23 mouse cellular contexts compared by ENCODE assay signal in genomic region chr13:103499376-103499775, GRCm38 (mm10).
A peak's percentile ranks its signal among the peaks of the same experiment; 100 is the strongest.
DNase-seq lines count a peak whose midpoint lies in the region; ATAC-seq and TF ChIP-seq lines count a peak whose summit lies in the region.
"Had no signal": no experiment of that assay in that cellular context is flagged by ENCODE, and none has a peak within 500 bp of the region (broad histone marks: within the 10 kb centered on the region; RNA-seq: fewer than 3 reads in every experiment).

No protein-coding gene starts in this region.

- no peaks in the 10 kb centered on the region for H3K9me3 ChIP-seq in kidney, embryonic 14.5 days (ENCODE audit: control insufficient read depth, low read length)
- no peaks in the 10 kb centered on the region for H3K9me3 ChIP-seq in heart, embryonic 16.5 days (replicated peaks; ENCODE audit: control insufficient read depth, low read length)
- no peaks in the 10 kb centered on the region for H3K9me3 ChIP-seq in midbrain, embryonic 16.5 days (replicated peaks; ENCODE audit: control insufficient read depth, low read length, poor library complexity, severe bottlenecking)
- H3K9me3 ChIP-seq: embryonic facial prominence, embryonic 12.5 days; forebrain, embryonic 13.5 days; hindbrain, embryonic 12.5 days; limb, embryonic 10.5 days; liver, embryonic 13.5 days; lung, embryonic 15.5 days had no signal

- WGBS in cerebellum, adult 2 months = 28% methylated on average over 8 of the region's 8 CpGs
- 66% methylated on average over 8 of the region's 8 CpGs for WGBS in kidney, adult 2 months
- WGBS in kidney, embryonic 14.5 days = 83% methylated on average over 8 of the region's 8 CpGs
- 19% methylated on average over 8 of the region's 8 CpGs for WGBS in heart, embryonic 16.5 days
- 84% methylated on average over 8 of the region's 8 CpGs for WGBS in midbrain, embryonic 16.5 days

- H3K27ac ChIP-seq in cerebellum, adult 2 months (ENCODE audit: insufficient read depth, low read length) = no peak overlapping the region
- no peak overlapping the region for H3K27ac ChIP-seq in kidney, adult 2 months (ENCODE audit: insufficient read depth, low read depth, low read length)
- no peak overlapping the region for H3K27ac ChIP-seq in kidney, embryonic 14.5 days (ENCODE audit: low read depth, low read length)
- H3K27ac ChIP-seq in heart, embryonic 16.5 days (ENCODE audit: low read length) = no peak overlapping the region
- H3K27ac ChIP-seq in midbrain, embryonic 16.5 days (ENCODE audit: low read length) = no peak overlapping the region
- H3K27ac ChIP-seq: embryonic facial prominence, embryonic 12.5 days; forebrain, embryonic 13.5 days; hindbrain, embryonic 12.5 days; limb, embryonic 10.5 days; liver, embryonic 13.5 days; lung, embryonic 15.5 days had no signal

- no peak for ATAC-seq in kidney, embryonic 14.5 days (ENCODE audit: low FRiP score, low TSS enrichment)
- ATAC-seq in heart, embryonic 16.5 days (replicated peaks; ENCODE audit: extremely low read depth, insufficient read depth, low FRiP score) = peak; percentile 86
- no peak for ATAC-seq in midbrain, embryonic 16.5 days
- ATAC-seq: forebrain, embryonic 13.5 days had no signal

- no peaks in the 10 kb centered on the region for H3K4me1 ChIP-seq in cerebellum, adult 2 months (ENCODE audit: control insufficient read depth, insufficient read depth, low read length)
- H3K4me1 ChIP-seq in kidney, adult 2 months (ENCODE audit: control insufficient read depth, insufficient read depth, low read length) = no peaks in the 10 kb centered on the region
- H3K4me1 ChIP-seq in kidney, embryonic 14.5 days (ENCODE audit: control insufficient read depth, insufficient read depth, low read length) = no peaks in the 10 kb centered on the region
- peaks cover 5% of the 10 kb centered on the region for H3K4me1 ChIP-seq in heart, embryonic 16.5 days (ENCODE audit: control insufficient read depth, insufficient read depth, low read length)
- no peaks in the 10 kb centered on the region for H3K4me1 ChIP-seq in midbrain, embryonic 16.5 days (ENCODE audit: control insufficient read depth, insufficient read depth, low read length)
- H3K4me1 ChIP-seq: embryonic facial prominence, embryonic 12.5 days; forebrain, embryonic 13.5 days; hindbrain, embryonic 12.5 days; liver, embryonic 13.5 days; lung, embryonic 15.5 days had no signal

- no peaks in the 10 kb centered on the region for H3K27me3 ChIP-seq in cerebellum, adult 2 months (ENCODE audit: control insufficient read depth, insufficient read depth, low read length)
- H3K27me3 ChIP-seq in kidney, adult 2 months (replicated peaks; ENCODE audit: control insufficient read depth, insufficient read depth, low read length) = 0 out of 2 replicates have a peak, but pooled peaks cover 1% of the 10 kb centered on the region
- no peaks in the 10 kb centered on the region for H3K27me3 ChIP-seq in kidney, embryonic 14.5 days (ENCODE audit: control insufficient read depth, insufficient read depth, low read length)
- H3K27me3 ChIP-seq in heart, embryonic 16.5 days (ENCODE audit: control insufficient read depth, insufficient read depth, low read length) = no peaks in the 10 kb centered on the region
- no peaks in the 10 kb centered on the region for H3K27me3 ChIP-seq in midbrain, embryonic 16.5 days (ENCODE audit: control insufficient read depth, insufficient read depth, low read depth, low read length)
- H3K27me3 ChIP-seq: embryonic facial prominence, embryonic 12.5 days; forebrain, embryonic 13.5 days; hindbrain, embryonic 12.5 days; liver, embryonic 13.5 days; lung, embryonic 15.5 days had no signal

- H3K4me3 ChIP-seq in cerebellum, adult 2 months (replicated peaks; ENCODE audit: insufficient read depth, low read depth, low read length) = no peak overlapping the region
- no peak overlapping the region for H3K4me3 ChIP-seq in kidney, adult 2 months (ENCODE audit: insufficient read depth, low read depth, low read length)
- no peak overlapping the region for H3K4me3 ChIP-seq in kidney, embryonic 14.5 days (ENCODE audit: low read length)
- no peak overlapping the region for H3K4me3 ChIP-seq in heart, embryonic 16.5 days (ENCODE audit: low read length)
- H3K4me3 ChIP-seq in midbrain, embryonic 16.5 days (ENCODE audit: low read depth, low read length) = no peak overlapping the region
- H3K4me3 ChIP-seq: embryonic facial prominence, embryonic 12.5 days; erythroblast, embryonic 14.5 days; forebrain, embryonic 13.5 days; hindbrain, embryonic 12.5 days; limb, embryonic 10.5 days; liver, embryonic 13.5 days; lung, embryonic 15.5 days had no signal

- TF ChIP-seq CTCF in cerebellum, adult 2 months (IDR thresholded peaks at IDR 0.05; ENCODE audit: borderline replicate concordance, insufficient read depth, low read depth, low read length) = no peak
- no peak for TF ChIP-seq CTCF in kidney, adult 2 months (conservative IDR thresholded peaks at IDR 0.05; ENCODE audit: insufficient read depth, insufficient read length, low read depth, low read length)

- H3K9ac ChIP-seq in kidney, embryonic 14.5 days (ENCODE audit: low read depth, low read length) = no peak overlapping the region
- H3K9ac ChIP-seq in heart, embryonic 16.5 days (ENCODE audit: low read length) = no peak overlapping the region
- H3K9ac ChIP-seq in midbrain, embryonic 16.5 days (ENCODE audit: low read depth, low read length) = no peak overlapping the region
- H3K9ac ChIP-seq: embryonic facial prominence, embryonic 12.5 days; forebrain, embryonic 13.5 days; hindbrain, embryonic 12.5 days; liver, embryonic 13.5 days; lung, embryonic 15.5 days had no signal

- H3K4me2 ChIP-seq in kidney, embryonic 14.5 days (replicated peaks; ENCODE audit: low read depth, low read length) = no peak overlapping the region
- peak overlapping the region; percentile 15; the same call in 1 of the 2 replicates for H3K4me2 ChIP-seq in heart, embryonic 16.5 days (ENCODE audit: low read depth, low read length)
- no peak overlapping the region for H3K4me2 ChIP-seq in midbrain, embryonic 16.5 days (ENCODE audit: low read length)
- H3K4me2 ChIP-seq: embryonic facial prominence, embryonic 12.5 days; forebrain, embryonic 13.5 days; hindbrain, embryonic 12.5 days; liver, embryonic 13.5 days; lung, embryonic 15.5 days had no signal

- no peak for TF ChIP-seq POLR2A in cerebellum, adult 2 months (IDR thresholded peaks at IDR 0.05; ENCODE audit: borderline replicate concordance, insufficient read depth, low read length)
- TF ChIP-seq POLR2A in kidney, adult 2 months (IDR thresholded peaks at IDR 0.05; ENCODE audit: low read depth, low read length) = no peak

- peak; percentile 20 to 31 for DNase-seq in cerebellum, postnatal 14 days
- DNase-seq in cerebellum, adult 2 months = no peak
- DNase-seq in kidney, adult 2 months = peak; percentile 1
- peak; percentile 11 to 48 for DNase-seq in heart, adult 9 months (ENCODE audit: low spot score in 2 of 2)
- no peak for DNase-seq in layer of hippocampus, adult 11-12 months (ENCODE audit: low spot score)
- DNase-seq: adrenal gland, adult 2 months; B cell, adult 2 months; cerebellum, adult 11-12 months; gastrocnemius, postnatal 36 days; kidney, adult 18-20 months; kidney, postnatal 14 days; liver, embryonic 13.5 days; lung, postnatal 4 days; thymus, postnatal 36 days had no signal

- H3K36me3 ChIP-seq in kidney, adult 2 months (ENCODE audit: control insufficient read depth, insufficient read depth, low read length) = no peaks in the 10 kb centered on the region
- H3K36me3 ChIP-seq in kidney, embryonic 14.5 days (ENCODE audit: control insufficient read depth, insufficient read depth, low read length) = no peaks in the 10 kb centered on the region
- H3K36me3 ChIP-seq in heart, embryonic 16.5 days (ENCODE audit: control insufficient read depth, insufficient read depth) = no peaks in the 10 kb centered on the region
- no peaks in the 10 kb centered on the region for H3K36me3 ChIP-seq in midbrain, embryonic 16.5 days (ENCODE audit: control insufficient read depth, insufficient read depth, low read length)
- H3K36me3 ChIP-seq: embryonic facial prominence, embryonic 12.5 days; hindbrain, embryonic 12.5 days; limb, embryonic 10.5 days; liver, embryonic 13.5 days; lung, embryonic 15.5 days had no signal

Comparison
In these comparisons a context has a peak if more than half of its experiments do, and no peak if none do; other contexts are left out.
1. DNase-seq: peak in cerebellum, postnatal 14 days (2 of 2), kidney, adult 2 months (single experiment) and heart, adult 9 months (2 of 2); none in cerebellum, adult 2 months (0 of 2) and layer of hippocampus, adult 11-12 months (single experiment).